Mouse (Mus musculus): ENCODE measurements around the gene Klk1b1.
"Not testable (repeated sequence)": the region's sequence is repeated elsewhere in the genome, so short reads cannot be mapped to it uniquely, and the experiment has no call there.

- TF ChIP-seq POLR2A (IDR thresholded peaks at IDR 0.05; ENCODE audit: control insufficient read depth, low read depth, low read length); CTCF (IDR thresholded peaks at IDR 0.05; ENCODE audit: control insufficient read depth, insufficient read depth, insufficient replicate concordance, low read depth, low read length): not testable (repeated sequence)
These were observed 24.3 kb upstream of the Klk1b1 start for GRCm38 (mm10) chr7:43942293-43942692.
